Mouse (Mus musculus): ENCODE data around the gene Gm960.

DNA sequence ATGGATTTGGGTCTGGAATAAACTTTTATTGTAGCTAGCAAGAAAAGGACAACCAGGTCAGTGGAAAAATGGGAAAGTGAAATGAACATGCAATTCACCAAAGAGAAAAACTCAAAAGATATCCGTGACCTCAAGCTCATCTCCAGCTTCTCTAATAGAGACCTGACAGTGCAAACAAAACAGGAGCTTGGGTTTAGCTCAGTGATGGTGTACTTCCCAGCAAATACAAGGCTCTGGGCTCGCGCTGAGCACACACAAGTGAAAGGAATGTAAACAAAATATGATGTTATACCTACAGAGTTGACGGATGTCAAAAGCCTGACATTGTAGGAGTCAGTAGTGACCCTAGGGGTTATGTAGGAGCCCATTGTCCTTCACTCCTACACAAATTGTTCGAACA, 119.2 kb downstream of the Gm960 start:
- TF ChIP-seq POLR2A (IDR thresholded peaks at IDR 0.05; ENCODE audit: extremely low read depth, insufficient read depth, low read length) (no peak), CTCF (IDR thresholded peaks at IDR 0.05; ENCODE audit: low read depth, low read length) (no peak)
